Mouse (Mus musculus): ENCODE data around the gene Ripk4. TPM values are rescaled to one million over a fixed set of nuclear protein-coding genes. Genes with fewer than 3 reads are reported as not detected.

Gene Ripk4
- polyA plus RNA-seq, 1 experiment from 2014 or later, result 0.25 TPM

DNA sequence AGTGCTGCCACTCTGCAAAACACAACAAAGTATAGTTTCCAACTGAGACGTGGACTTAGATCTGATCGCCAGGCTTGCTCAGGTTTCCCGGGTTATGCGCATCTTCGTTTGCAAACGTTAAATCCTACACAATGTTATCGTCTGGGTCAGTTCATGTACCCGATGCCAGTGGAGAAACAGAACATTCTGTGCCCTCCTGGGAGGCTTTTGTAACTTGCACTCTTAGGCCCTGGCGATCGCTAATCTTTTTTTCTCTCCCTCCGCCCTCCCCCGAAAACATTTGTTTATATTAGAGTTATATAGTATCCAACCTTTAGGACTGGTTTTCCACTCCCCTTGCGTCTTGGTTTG, 378 bp upstream of the Ripk4 start:
- Histone ChIP-seq H3K36me3 (ENCODE audit: poor library complexity, severe bottlenecking) (no peaks in the 10 kb centered on the region), H3K9me3 (replicated peaks) (no peaks in the 10 kb centered on the region), H3K4me1 (peaks cover 12% of the 10 kb centered on the region), H3K27me3 (peaks cover 58% of the 10 kb centered on the region), H3K9ac (no peak overlapping the region), H3K4me2 (peak overlapping the region; percentile 82), H3K27ac (no peak overlapping the region), H3K4me3 (peak overlapping the region; percentile 48)
- no peak for ATAC-seq
- WGBS, result 8% methylated on average over 13 of the region's 13 CpGs

DNA sequence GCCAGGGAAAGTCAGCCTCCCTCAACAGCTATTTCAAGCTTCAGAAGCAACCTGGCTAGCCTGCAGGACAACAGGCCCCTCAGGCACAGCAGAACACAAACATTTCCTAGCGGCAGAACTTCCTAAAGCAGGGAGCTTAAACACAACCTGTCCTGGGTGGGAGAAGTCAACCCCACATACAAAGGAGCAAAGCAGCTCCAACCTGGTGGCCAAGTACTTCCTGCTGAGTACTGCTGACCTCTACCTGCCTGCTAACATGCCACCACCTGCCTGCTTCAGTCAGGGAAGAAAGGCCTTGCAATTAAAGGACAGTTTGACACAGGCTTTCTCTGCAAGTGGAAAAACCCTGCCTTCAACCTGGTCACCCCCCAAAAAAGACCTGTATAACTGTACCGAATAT, 1.8 kb downstream of the Ripk4 start:
- Histone ChIP-seq H3K27me3 (peaks cover 58% of the 10 kb centered on the region), H3K36me3 (ENCODE audit: poor library complexity, severe bottlenecking) (no peaks in the 10 kb centered on the region), H3K27ac (no peak overlapping the region), H3K4me3 (no peak overlapping the region), H3K9me3 (replicated peaks) (no peaks in the 10 kb centered on the region), H3K4me2 (no peak overlapping the region), H3K4me1 (peaks cover 12% of the 10 kb centered on the region), H3K9ac (no peak overlapping the region)
- ATAC-seq, result no peak
- 42% methylated on average over 2 of the region's 2 CpGs for WGBS

DNA sequence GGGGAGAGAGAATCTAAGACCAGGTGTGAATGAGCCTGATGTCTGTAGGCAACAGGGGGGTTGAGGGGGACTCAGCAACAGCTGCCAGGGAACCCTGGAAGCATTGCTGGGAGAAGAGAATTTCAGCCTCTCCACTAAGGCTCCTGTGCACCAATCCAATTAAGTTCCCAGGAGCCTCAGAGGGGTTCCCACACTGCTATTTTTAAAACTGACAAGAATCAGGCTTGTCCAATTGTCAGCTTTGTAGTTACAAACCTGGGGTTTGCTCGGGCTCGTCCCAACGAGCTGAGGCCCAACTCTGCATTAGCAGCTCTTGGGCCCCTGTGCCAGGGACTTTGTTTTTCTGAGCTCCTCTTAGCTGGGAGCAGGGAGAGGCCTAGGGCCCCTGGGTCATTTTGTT, 3.9 kb downstream of the Ripk4 start:
- whole genome bisulfite sequencing, result 9% methylated on average over 3 of the region's 3 CpGs
- Histone ChIP-seq H3K4me2 (no peak overlapping the region), H3K27me3 (peaks cover 41% of the 10 kb centered on the region), H3K4me3 (no peak overlapping the region), H3K9ac (no peak overlapping the region), H3K27ac (no peak overlapping the region), H3K36me3 (ENCODE audit: poor library complexity, severe bottlenecking) (no peaks in the 10 kb centered on the region), H3K4me1 (peaks cover 12% of the 10 kb centered on the region), H3K9me3 (replicated peaks) (no peaks in the 10 kb centered on the region)
- no peak for ATAC-seq

GRCm38 (mm10) chr16:97758288-97758687, 5.3 kb downstream of the Ripk4 start:
- Histone ChIP-seq H3K36me3 (ENCODE audit: poor library complexity, severe bottlenecking) (no peaks in the 10 kb centered on the region), H3K4me1 (peaks cover 5% of the 10 kb centered on the region), H3K4me2 (no peak overlapping the region), H3K4me3 (no peak overlapping the region), H3K9ac (no peak overlapping the region), H3K27ac (no peak overlapping the region), H3K27me3 (peaks cover 27% of the 10 kb centered on the region), H3K9me3 (replicated peaks) (no peaks in the 10 kb centered on the region)
- 84% methylated on average over 2 of the region's 2 CpGs for WGBS
- no peak for ATAC-seq

GRCm38 (mm10) chr16:97756460-97756859, 7.1 kb downstream of the Ripk4 start:
- Histone ChIP-seq H3K4me2 (no peak overlapping the region), H3K27ac (no peak overlapping the region), H3K9me3 (replicated peaks) (no peaks in the 10 kb centered on the region), H3K36me3 (ENCODE audit: poor library complexity, severe bottlenecking) (no peaks in the 10 kb centered on the region), H3K4me3 (no peak overlapping the region), H3K9ac (no peak overlapping the region), H3K4me1 (no peaks in the 10 kb centered on the region), H3K27me3 (peaks cover 9% of the 10 kb centered on the region)
- WGBS, result 86% methylated on average over 2 of the region's 2 CpGs
- no peak for ATAC-seq

GRCm38 (mm10) chr16:97752316-97752941, 11.2 kb downstream of the Ripk4 start:
- Histone ChIP-seq H3K27me3 (no peaks in the 10 kb centered on the region), H3K36me3 (ENCODE audit: poor library complexity, severe bottlenecking) (no peaks in the 10 kb centered on the region), H3K9me3 (replicated peaks) (no peaks in the 10 kb centered on the region), H3K4me3 (no peak overlapping the region), H3K4me2 (no peak overlapping the region), H3K9ac (no peak overlapping the region), H3K27ac (no peak overlapping the region), H3K4me1 (no peaks in the 10 kb centered on the region)
- no peak for ATAC-seq
- WGBS, result 96% methylated on average over 3 of the region's 3 CpGs

DNA sequence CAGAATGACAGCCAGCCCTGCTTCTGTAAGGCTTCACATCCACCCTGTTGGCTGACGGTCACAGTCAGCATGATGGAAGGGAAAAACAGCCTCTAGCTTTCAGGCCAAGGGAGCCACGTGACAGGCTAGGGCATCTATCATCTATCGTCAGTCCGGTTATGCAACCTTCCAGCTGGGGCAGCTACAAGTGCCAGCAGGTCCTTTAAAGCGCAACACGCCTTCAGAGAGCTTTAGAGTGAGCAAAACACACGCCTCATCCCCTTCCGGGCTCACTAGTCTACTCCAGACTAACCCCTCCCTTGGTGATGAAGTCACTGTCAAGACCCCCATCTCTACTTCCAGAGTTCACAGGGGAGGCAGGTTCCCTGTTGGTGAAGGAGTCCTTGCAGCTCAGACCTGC, 11.7 kb downstream of the Ripk4 start:
- Histone ChIP-seq H3K4me1 (no peaks in the 10 kb centered on the region), H3K36me3 (ENCODE audit: poor library complexity, severe bottlenecking) (no peaks in the 10 kb centered on the region), H3K27ac (no peak overlapping the region), H3K4me2 (no peak overlapping the region), H3K9ac (no peak overlapping the region), H3K27me3 (no peaks in the 10 kb centered on the region), H3K9me3 (replicated peaks) (no peaks in the 10 kb centered on the region), H3K4me3 (no peak overlapping the region)
- ATAC-seq, result no peak
- 89% methylated on average over 8 of the region's 8 CpGs for WGBS

DNA sequence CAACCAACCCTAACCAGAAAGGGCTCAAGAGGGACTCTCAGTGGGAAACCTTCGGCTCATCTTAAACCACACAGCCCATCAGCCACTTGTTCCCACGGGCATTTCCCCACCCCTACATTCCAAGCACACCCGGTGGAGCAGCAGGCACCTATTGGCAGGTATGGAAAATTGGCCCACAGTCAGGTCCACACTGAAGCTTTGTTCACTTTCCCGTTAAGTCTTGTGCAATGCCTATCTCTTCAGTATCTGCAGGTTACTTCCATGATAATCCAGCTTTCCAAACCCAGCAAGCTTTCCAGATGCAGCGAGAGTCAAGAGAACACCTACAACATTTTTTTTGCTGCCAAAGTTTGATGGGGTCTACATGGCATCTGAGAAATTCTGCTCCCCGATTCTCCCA, 15.2 kb downstream of the Ripk4 start:
- ATAC-seq, result no peak
- Histone ChIP-seq H3K4me3 (no peak overlapping the region), H3K27me3 (no peaks in the 10 kb centered on the region), H3K36me3 (ENCODE audit: poor library complexity, severe bottlenecking) (no peaks in the 10 kb centered on the region), H3K9ac (no peak overlapping the region), H3K9me3 (replicated peaks) (no peaks in the 10 kb centered on the region), H3K4me1 (no peaks in the 10 kb centered on the region), H3K4me2 (no peak overlapping the region), H3K27ac (no peak overlapping the region)
- 90% methylated on average over 6 of the region's 6 CpGs for WGBS

GRCm38 (mm10) chr16:97738030-97738429, 25.6 kb downstream of the Ripk4 start:
- H3K4me2 ChIP-seq, result no peak overlapping the region
- no peaks in the 10 kb centered on the region for H3K9me3 ChIP-seq (replicated peaks)
- no peak overlapping the region for H3K4me3 ChIP-seq
- no peak overlapping the region for H3K27ac ChIP-seq
- H3K4me1 ChIP-seq, result no peaks in the 10 kb centered on the region
- 84% methylated on average over 6 of the region's 6 CpGs for WGBS
- H3K27me3 ChIP-seq, result no peaks in the 10 kb centered on the region
- H3K9ac ChIP-seq, result no peak overlapping the region
- no peaks in the 10 kb centered on the region for H3K36me3 ChIP-seq (ENCODE audit: poor library complexity, severe bottlenecking)
- ATAC-seq, result no peak

- ATAC-seq, result no peak
- Histone ChIP-seq H3K36me3 (ENCODE audit: poor library complexity, severe bottlenecking) (no peaks in the 10 kb centered on the region), H3K27me3 (no peaks in the 10 kb centered on the region), H3K27ac (no peak overlapping the region), H3K9me3 (replicated peaks) (no peaks in the 10 kb centered on the region), H3K9ac (no peak overlapping the region), H3K4me3 (no peak overlapping the region), H3K4me2 (no peak overlapping the region), H3K4me1 (no peaks in the 10 kb centered on the region)
- WGBS, result 92% methylated on average over 2 of the region's 2 CpGs
These were observed 27.0 kb downstream of the Ripk4 start for GRCm38 (mm10) chr16:97736562-97736961.

DNA sequence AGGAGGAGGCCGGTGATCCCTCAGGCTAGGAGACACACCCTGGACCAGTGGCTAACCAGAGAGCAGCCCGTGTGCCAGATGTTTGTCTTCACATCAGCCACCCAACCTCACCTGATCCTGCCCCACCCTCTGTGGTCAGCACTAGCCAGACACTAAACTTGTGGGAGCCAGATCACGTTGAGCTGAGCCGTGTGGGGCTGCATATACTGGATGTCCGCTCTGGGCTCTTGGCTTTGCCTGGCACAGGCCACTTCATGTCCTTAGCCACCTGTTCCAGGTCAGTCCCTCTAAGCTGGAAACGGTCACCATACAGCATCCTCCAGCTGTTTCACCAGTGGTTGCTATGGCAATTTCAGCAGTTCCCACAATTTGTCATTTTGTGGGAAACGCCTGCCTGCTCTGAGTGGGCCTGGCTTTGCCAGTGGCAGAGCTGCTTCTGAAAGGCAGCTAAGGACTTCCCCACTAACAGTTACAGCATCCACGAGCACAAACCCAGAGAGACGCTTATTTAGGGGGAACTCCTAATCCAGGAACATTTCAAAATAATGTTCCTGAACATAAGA, 28.7 kb downstream of the Ripk4 start:
- no peak for ATAC-seq

GRCm38 (mm10) chr16:97733599-97733998, 30.0 kb downstream of the Ripk4 start:
- no peak overlapping the region for H3K9ac ChIP-seq
- H3K27me3 ChIP-seq, result no peaks in the 10 kb centered on the region
- WGBS, result 81% methylated on average over 2 of the region's 2 CpGs
- no peak for ATAC-seq
- no peaks in the 10 kb centered on the region for H3K9me3 ChIP-seq (replicated peaks)
- H3K27ac ChIP-seq, result no peak overlapping the region
- H3K4me2 ChIP-seq, result no peak overlapping the region
- no peaks in the 10 kb centered on the region for H3K4me1 ChIP-seq
- H3K36me3 ChIP-seq (ENCODE audit: poor library complexity, severe bottlenecking), result no peaks in the 10 kb centered on the region
- H3K4me3 ChIP-seq, result no peak overlapping the region

More for the DNA sequence above, 28.7 kb downstream of the Ripk4 start:
- no peak overlapping the region for H3K27ac ChIP-seq
- WGBS, result 71% methylated on average over 9 of the region's 9 CpGs
- H3K9ac ChIP-seq, result no peak overlapping the region
- no peak overlapping the region for H3K4me2 ChIP-seq
- no peak overlapping the region for H3K4me3 ChIP-seq
- no peaks in the 10 kb centered on the region for H3K4me1 ChIP-seq
- H3K36me3 ChIP-seq (ENCODE audit: poor library complexity, severe bottlenecking), result no peaks in the 10 kb centered on the region
- no peaks in the 10 kb centered on the region for H3K27me3 ChIP-seq
- H3K9me3 ChIP-seq (replicated peaks), result no peaks in the 10 kb centered on the region

DNA sequence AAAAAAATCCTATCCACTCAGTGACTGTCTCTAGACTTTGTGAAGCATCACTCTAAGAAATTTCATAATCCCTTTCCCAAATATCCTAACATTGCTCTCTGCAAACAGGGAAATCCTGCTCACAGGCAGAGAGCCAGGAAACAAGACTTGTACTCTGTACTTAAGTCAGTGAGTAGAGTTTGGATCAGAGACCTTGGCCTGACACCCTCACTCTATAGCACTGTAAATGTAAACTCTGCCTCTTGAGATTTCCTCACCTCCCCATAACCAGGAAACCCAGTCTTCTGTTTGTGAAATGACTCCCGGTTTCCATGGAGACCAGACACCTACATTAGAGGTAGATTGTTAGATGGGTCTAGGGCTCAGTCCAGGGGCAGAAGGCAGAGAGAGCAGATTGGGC, 33.3 kb downstream of the Ripk4 start:
- no peak overlapping the region for H3K4me2 ChIP-seq
- ATAC-seq, result no peak
- H3K9me3 ChIP-seq (replicated peaks), result no peaks in the 10 kb centered on the region
- no peak overlapping the region for H3K27ac ChIP-seq
- no peaks in the 10 kb centered on the region for H3K36me3 ChIP-seq (ENCODE audit: poor library complexity, severe bottlenecking)
- no peak overlapping the region for H3K9ac ChIP-seq
- H3K27me3 ChIP-seq, result no peaks in the 10 kb centered on the region
- 82% methylated on average over 1 of the region's 1 CpGs for WGBS
- H3K4me1 ChIP-seq, result no peaks in the 10 kb centered on the region
- H3K4me3 ChIP-seq, result no peak overlapping the region
